Mouse (Mus musculus): ENCODE data around the gene Bsg.
A peak's percentile ranks its signal among the peaks of the same experiment; 100 is the strongest.

Bsg gene

DNA sequence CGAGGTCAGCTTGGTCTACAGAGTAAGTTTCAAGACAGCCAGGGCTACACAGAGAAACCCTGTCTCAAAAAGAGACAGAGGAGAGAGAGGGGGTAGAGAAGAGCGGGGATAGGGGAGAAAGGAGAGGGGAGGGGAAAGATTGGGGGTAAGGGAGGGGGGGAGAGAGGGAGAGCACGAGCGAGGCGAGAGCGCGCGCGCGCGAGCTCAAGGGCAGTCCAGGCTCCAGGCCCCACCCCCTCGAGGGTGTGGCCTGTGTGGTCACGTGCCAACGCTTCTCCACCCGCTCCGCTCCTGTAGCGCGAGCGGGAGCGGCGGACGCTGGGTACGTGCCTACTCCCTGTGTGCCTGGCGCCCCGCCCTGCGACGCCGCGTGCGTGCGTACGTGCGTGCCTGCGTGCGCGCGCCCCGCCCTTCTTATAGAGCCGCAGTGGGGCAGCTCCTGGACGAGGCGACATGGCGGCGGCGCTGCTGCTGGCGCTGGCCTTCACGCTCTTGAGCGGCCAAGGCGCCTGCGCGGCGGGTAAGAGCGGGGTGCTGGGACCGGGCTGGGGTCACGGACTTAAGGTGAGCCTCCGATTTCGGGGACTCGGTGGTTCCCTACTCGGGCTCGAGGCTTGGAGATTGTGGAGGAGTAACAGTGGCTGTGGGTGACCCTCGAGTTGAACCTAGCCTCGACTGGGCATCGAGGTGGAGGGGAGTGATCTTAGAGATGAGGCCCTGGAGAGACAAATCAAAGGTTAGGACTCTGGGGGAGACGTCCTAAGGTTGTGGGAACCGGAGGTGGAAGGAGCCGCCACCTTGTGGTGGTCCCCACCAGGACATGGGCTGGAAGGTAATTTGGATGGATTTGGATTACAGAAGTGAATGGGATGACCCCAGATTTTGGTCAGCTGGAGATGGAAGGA lies at the start of gene Bsg:
Gene Bsg, plus strand, starts transcription at position 427 of the 905 bp plus-strand sequence.
- DNase-seq: peak; percentile 99 to 100

GRCm38 (mm10) chr10:79654946-79655395 lies 49.3 kb upstream of the Bsg start:
- DNase-seq: no peak

DNA sequence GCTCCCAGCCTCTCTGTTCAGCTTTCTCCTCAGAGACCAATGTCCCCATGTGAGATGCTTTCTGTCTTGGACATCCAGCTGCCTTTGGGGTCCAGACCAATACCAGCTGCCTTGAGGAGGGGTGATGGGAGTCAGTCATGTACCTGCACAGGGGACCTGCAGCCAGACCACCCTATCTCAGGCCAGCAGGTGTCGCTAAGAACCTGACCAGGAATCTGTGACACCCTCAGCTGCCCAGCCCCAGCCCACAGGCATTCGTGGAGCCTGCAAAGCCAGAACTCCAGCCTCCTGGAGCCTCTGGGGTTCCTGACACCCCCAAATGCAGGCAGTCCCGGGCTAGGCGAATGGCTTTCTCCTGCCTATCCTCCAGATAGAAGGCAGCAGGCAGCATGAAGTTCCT lies 45.5 kb upstream of the Bsg start:
- peak; percentile 70 to 77 for DNase-seq

- DNase-seq: peak; percentile 60
These were observed 44.0 kb upstream of the Bsg start for GRCm38 (mm10) chr10:79660298-79660697.

DNA sequence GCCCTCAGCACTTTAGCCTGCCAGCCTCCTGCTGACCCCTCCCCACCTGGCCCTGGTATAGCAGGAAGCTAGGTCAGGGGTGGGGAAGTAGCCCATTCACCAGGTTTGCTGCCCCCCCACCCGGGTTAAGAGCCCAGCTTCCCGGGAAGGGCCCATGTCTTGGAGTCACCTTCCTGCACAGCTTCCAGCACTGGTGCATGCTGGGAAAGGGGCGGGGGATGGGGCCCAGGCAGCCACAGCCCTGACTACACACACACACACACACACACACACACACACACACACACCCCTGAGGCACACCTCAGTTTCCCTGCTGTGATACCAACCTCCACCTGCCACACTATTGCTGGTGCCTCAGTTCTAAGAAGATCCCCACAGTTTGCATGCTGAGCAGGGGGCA lies 42.4 kb upstream of the Bsg start:
- peak in 1 of 2 experiments; percentile 31 for DNase-seq

DNA sequence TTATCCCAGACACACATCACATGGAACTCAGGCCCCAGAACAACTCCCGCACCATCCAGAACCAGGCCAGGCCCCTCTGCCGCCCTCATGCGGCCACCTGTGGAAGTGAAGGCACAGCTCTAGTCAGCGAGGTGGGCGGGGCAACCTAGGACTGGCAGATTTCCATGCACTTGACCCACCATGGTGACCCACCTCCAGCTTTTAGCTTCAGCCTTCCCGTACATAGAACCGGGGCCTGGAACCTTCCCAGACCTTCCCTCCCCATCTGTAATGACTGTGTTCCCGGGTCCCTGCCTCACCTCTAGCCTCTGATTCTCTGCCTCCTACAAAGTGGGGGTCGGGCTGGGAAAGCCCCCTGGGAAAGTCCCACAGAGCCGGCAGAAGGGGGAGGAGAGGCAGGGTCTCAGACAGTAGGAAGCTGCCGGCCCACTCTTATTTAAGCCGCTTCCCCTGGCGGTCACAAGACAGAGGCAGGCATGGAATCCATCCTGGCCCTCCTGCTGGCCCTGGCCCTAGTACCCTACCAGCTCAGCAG lies 40.1 kb upstream of the Bsg start, which contains the start of gene Madcam1:
Gene Madcam1, plus strand, starts transcription at position 429 of the 535 bp plus-strand sequence.
- peak; percentile 88 to 90 for DNase-seq

- DNase-seq: no peak
These were observed 39.2 kb upstream of the Bsg start for GRCm38 (mm10) chr10:79665051-79665450.

GRCm38 (mm10) chr10:79666493-79666892 lies 37.8 kb upstream of the Bsg start:
- no peak for DNase-seq

GRCm38 (mm10) chr10:79668076-79668475 lies 36.2 kb upstream of the Bsg start:
- DNase-seq: no peak

GRCm38 (mm10) chr10:79668771-79669575 lies 35.3 kb upstream of the Bsg start, which contains the start of gene Tpgs1:
TSS of gene Tpgs1 (plus strand) at chr10:79669369.
- peak; percentile 90 to 94 for DNase-seq

GRCm38 (mm10) chr10:79669576-79670057 lies 34.7 kb upstream of the Bsg start:
- DNase-seq: peak; percentile 85 to 88

- DNase-seq: no peak
These were observed 34.0 kb upstream of the Bsg start for GRCm38 (mm10) chr10:79670071-79670888.

GRCm38 (mm10) chr10:79671396-79672087 lies 32.7 kb upstream of the Bsg start:
- no peak for DNase-seq

DNA sequence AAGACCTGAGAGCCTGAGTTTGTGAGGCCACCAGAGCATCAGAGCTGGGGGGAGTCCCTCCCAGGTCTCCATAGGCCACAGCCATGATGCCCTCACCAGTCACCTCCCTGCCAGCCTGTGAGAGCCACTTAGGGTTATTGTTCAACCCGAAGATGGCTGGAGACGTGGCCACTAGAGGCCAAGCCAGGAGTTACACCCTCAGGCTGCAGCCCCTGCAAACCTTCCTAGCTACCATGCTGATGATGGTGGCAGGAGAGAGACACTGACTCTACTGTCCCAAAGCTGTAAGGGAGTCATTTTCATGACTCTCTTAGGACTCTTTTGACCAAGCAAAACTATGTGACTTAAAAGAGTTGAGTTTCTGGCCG lies 32.2 kb upstream of the Bsg start:
- DNase-seq: peak in 1 of 2 experiments; percentile 50

GRCm38 (mm10) chr10:79673054-79673453 lies 31.2 kb upstream of the Bsg start:
- DNase-seq: no peak

- DNase-seq: no peak
These were observed 28.8 kb upstream of the Bsg start for GRCm38 (mm10) chr10:79675346-79676035.

- DNase-seq: peak in 1 of 2 experiments; percentile 35
These were observed 23.4 kb upstream of the Bsg start for GRCm38 (mm10) chr10:79680606-79681495.

- peak; percentile 99 for DNase-seq
These were observed 22.6 kb upstream of the Bsg start, which contains the start of gene Cdc34 for GRCm38 (mm10) chr10:79681591-79682245. TSS of gene Cdc34 (plus strand) at chr10:79682195.

DNA sequence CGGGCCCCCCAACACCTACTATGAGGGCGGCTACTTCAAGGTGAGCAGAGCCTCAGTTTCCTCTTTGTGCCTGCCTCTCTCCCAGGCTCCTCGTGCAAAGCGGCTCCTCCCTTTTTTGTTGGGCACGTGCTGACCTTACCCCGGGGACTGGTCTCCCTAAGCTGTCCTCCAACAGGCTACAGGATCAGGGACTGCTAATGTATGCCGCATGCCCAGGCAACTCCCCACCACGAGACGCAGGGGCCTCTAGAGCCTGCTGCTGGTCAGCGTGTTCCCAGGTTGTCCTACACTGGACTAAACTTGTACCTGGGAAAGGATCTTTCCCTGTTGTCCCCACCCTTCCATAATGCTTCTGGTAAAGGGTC lies 21.8 kb upstream of the Bsg start:
- DNase-seq: peak; percentile 47 to 60
